Mouse (Mus musculus): ENCODE measurements around the gene Olfr31.

The Olfr31 gene

DNA sequence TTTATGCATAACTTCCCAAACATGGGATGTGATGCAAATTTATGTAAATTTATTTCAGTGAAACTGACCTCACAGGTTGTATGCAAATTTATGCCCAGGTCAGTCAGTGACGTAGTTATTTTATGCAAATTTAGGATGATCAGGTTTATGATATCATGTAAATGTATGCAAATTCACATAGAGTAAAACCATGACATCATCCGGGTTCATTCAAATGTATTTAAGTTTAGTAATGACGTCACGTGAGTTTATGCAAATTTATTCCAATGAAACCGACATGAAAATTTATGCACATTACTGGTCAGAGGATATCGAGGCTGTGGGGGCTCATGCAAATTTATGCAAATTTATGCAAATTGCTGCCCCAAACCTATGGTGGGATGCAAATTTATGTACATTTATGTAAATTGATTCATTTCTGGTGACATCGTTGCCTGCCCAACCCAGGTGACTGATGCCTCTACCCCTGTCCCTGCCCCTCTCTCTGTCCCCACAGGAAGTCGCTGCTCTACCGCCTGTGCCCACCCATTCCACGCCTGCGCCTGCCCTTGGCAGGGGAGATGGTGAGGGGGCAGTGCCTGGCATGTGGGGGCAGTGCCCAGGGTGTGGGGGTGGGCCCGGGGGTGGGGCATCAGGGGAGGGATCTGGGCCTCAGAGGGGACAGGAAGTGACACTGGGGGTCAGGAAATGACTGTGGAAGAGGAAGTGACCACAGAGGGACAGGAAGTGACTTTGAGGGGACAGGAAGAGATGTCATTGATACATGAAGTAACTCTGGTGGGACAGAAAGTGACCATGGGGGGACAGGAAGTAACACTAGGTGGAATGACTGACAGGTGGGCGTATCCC, 32.1 kb downstream of the Olfr31 start:
- peak; percentile 17 for DNase-seq (ENCODE audit: low read depth)

DNA sequence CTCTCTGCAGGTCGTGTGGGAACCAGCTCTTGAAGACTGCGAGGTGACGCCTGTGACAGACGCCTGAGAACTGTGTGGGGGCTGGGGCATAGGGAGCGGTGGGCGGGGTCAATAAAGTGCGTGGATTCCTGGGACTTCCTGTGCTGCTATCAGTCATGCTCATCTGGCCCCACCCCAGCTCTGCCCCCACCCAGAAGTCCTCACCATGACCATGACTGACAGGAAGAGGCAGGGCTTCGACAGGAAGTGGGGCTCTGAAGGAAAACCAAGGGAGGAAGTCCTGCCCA, 32.7 kb downstream of the Olfr31 start:
- no peak for DNase-seq (ENCODE audit: low read depth)

Measured in naive thymus-derived CD4-positive, alpha-beta T cell, adult 2 months (primary cell).